Mouse (Mus musculus) heart, embryonic 16.5 days (tissue): ENCODE measurements around the gene Kndc1. TPM values are rescaled to one million over a fixed set of nuclear protein-coding genes. Genes with fewer than 3 reads are reported as not detected.

ENCODE experiments used
- ATAC-seq: fragments of 200-750 bp; cut with Nextera tagmentation; replicated peaks from 2 replicates; pipeline ENCODE4 v1.8.0; 2017; ENCODE audit warnings: moderate number of reproducible peaks; ENCODE audit not compliant: insufficient read depth, low FRiP score; ENCODE audit errors: extremely low read depth
- H3K27ac ChIP-seq: fragments of 300-500 bp; sonication (generic); 2 replicates; pipeline ENCODE4 v1.5.1; 2014; ENCODE audit warnings: mild to moderate bottlenecking, low read length, control low read depth, moderate library complexity
- H3K27me3 ChIP-seq: fragments of 300-500 bp; sonication (generic); 2 replicates; pipeline ENCODE4 v1.6.1; 2014; ENCODE audit warnings: low read length, mixed read lengths; ENCODE audit not compliant: control insufficient read depth, insufficient read depth
- H3K36me3 ChIP-seq: fragments of 300-500 bp; sonication (generic); 2 replicates; pipeline ENCODE4 v1.6.1; 2014; ENCODE audit not compliant: control insufficient read depth, insufficient read depth
- H3K4me1 ChIP-seq: fragments of 300-500 bp; sonication (generic); 2 replicates; pipeline ENCODE4 v1.6.1; 2014; ENCODE audit warnings: low read length, mixed read lengths; ENCODE audit not compliant: control insufficient read depth, insufficient read depth
- H3K4me2 ChIP-seq: fragments of 300-500 bp; sonication (generic); 2 replicates; pipeline ENCODE4 v1.6.1; 2014; ENCODE audit warnings: low read depth, mild to moderate bottlenecking, control low read depth, low read length
- H3K4me3 ChIP-seq: fragments of 300-500 bp; sonication (generic); 2 replicates; pipeline ENCODE4 v1.5.1; 2014; ENCODE audit warnings: mild to moderate bottlenecking, control low read depth, low read length
- H3K9ac ChIP-seq: fragments of 300-500 bp; sonication (generic); 2 replicates; pipeline ENCODE4 v1.6.1; 2014; ENCODE audit warnings: low read length, control low read depth
- H3K9me3 ChIP-seq: fragments of 300-500 bp; sonication (generic); replicated peaks from 2 replicates; pipeline ENCODE4 v1.6.1; 2016; ENCODE audit warnings: low read length; ENCODE audit not compliant: control insufficient read depth
- WGBS: fragments of 180-500 bp; shearing (Covaris S2); extraction: QIAGEN DNeasy Blood & Tissue Kit; methylation state at CpG from one replicate; pipeline ENCODE4 v1.1.7; 2014; 5-methylcytosine and 5-hydroxymethylcytosine counted together
- polyA plus RNA-seq: library from polyadenylated mRNA; unstranded; fragments of >200 nt; fragmentation: Nextera tagmentation; extraction: Ambion mirVana; gene quantifications from 2 replicates; pipeline ENCODE4 v1.2.1, GENCODE M21; 2015

Kndc1 gene
- polyA plus RNA-seq, 1 experiment from 2014 or later: 0.47 TPM

- no peak overlapping the region for H3K4me3 ChIP-seq
- no peak overlapping the region for H3K27ac ChIP-seq
- WGBS: 56% methylated on average over 2 of the region's 2 CpGs
- H3K9ac ChIP-seq: no peak overlapping the region
- H3K9me3 ChIP-seq: no peaks in the 10 kb centered on the region
- no peak overlapping the region for H3K4me2 ChIP-seq
- peaks cover 39% of the 10 kb centered on the region for H3K27me3 ChIP-seq
- H3K36me3 ChIP-seq: no peaks in the 10 kb centered on the region
- H3K4me1 ChIP-seq: no peaks in the 10 kb centered on the region; the same call in 1 of the 2 replicates
- ATAC-seq: no peak
Observed at GRCm38 (mm10) chr7:139898606-139899005, 4.1 kb downstream of the Kndc1 start.

DNA sequence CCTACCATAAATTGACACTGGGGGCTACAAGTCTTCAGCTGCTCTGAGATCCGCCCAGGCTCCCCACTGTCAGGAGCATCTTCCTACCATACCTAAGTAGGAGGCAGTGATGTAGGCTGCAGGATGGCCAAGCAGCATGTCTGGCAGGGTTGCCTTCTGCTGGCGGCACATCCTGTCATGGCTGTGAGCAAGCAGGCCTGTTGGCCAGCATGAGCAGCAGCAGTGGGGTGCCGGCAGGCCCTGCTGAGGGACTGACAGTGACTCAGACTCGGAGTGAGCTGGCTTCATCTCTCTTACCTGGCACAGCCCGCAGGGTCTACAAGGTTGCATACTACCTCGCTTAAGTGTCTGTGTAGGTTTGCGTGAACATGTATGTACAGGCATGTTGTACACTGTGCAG lies 5.0 kb downstream of the Kndc1 start:
- Histone ChIP-seq H3K4me3 (no peak overlapping the region), H3K27me3 (peaks cover 33% of the 10 kb centered on the region), H3K4me2 (no peak overlapping the region), H3K9me3 (no peaks in the 10 kb centered on the region), H3K9ac (no peak overlapping the region), H3K36me3 (no peaks in the 10 kb centered on the region), H3K27ac (no peak overlapping the region), H3K4me1 (no peaks in the 10 kb centered on the region; the same call in 1 of the 2 replicates)
- 69% methylated on average over 7 of the region's 7 CpGs for WGBS
- no peak for ATAC-seq

DNA sequence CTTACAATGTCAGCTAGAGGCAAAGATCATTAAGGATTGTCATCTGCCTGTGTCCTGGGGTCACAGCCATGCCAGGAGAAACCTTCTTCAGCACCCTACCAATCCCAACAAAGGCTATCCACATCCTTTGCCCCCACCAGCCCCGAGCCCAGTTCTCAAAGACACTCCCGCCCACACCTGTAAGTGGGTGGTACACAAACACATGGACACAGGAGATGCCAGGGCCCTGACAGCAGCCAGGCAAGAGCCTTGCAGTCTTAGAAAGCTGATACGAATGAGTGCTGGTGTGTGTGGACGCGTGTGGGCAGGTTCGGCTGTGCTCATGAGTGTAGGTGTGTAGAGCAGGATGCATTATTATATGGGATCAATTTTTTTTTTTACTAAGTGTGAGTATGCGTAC lies 6.0 kb downstream of the Kndc1 start:
- H3K4me2 ChIP-seq: no peak overlapping the region
- no peak overlapping the region for H3K4me3 ChIP-seq
- ATAC-seq: no peak
- H3K9me3 ChIP-seq: no peaks in the 10 kb centered on the region
- H3K27me3 ChIP-seq: peaks cover 26% of the 10 kb centered on the region
- WGBS: 91% methylated on average over 7 of the region's 7 CpGs
- H3K9ac ChIP-seq: no peak overlapping the region
- no peaks in the 10 kb centered on the region for H3K36me3 ChIP-seq
- H3K27ac ChIP-seq: no peak overlapping the region
- H3K4me1 ChIP-seq: no peaks in the 10 kb centered on the region

GRCm38 (mm10) chr7:139900896-139901295 lies 6.4 kb downstream of the Kndc1 start:
- no peaks in the 10 kb centered on the region for H3K9me3 ChIP-seq
- H3K4me3 ChIP-seq: no peak overlapping the region
- no peak overlapping the region for H3K4me2 ChIP-seq
- 70% methylated on average over 6 of the region's 6 CpGs for WGBS
- no peak overlapping the region for H3K27ac ChIP-seq
- H3K4me1 ChIP-seq: no peaks in the 10 kb centered on the region
- H3K27me3 ChIP-seq: peaks cover 22% of the 10 kb centered on the region
- no peak overlapping the region for H3K9ac ChIP-seq
- ATAC-seq: no peak
- no peaks in the 10 kb centered on the region for H3K36me3 ChIP-seq

DNA sequence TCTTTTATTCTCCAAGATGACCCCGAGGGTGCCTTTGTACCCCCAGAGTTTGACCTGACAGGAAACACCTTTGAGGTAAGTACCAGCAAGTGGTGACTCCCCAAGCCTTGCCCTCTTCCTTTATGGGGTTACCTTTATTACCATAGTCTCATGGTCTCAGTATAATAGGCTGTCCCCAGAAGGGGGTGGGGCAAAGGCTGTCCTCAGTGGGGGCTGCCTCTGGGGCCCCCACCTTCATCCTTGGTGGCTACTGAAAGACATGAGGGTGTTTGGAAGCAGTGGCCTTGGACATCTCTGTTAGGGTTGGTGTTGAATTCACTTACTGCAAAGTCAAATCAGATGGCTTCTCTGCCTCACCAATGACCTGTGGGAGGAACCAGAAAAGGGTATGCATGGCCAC lies 7.5 kb downstream of the Kndc1 start:
- Histone ChIP-seq H3K27me3 (peaks cover 16% of the 10 kb centered on the region), H3K9ac (no peak overlapping the region), H3K4me2 (no peak overlapping the region), H3K36me3 (no peaks in the 10 kb centered on the region), H3K9me3 (no peaks in the 10 kb centered on the region), H3K4me3 (no peak overlapping the region), H3K4me1 (no peaks in the 10 kb centered on the region), H3K27ac (no peak overlapping the region)
- 30% methylated on average over 1 of the region's 1 CpGs for WGBS
- no peak for ATAC-seq

DNA sequence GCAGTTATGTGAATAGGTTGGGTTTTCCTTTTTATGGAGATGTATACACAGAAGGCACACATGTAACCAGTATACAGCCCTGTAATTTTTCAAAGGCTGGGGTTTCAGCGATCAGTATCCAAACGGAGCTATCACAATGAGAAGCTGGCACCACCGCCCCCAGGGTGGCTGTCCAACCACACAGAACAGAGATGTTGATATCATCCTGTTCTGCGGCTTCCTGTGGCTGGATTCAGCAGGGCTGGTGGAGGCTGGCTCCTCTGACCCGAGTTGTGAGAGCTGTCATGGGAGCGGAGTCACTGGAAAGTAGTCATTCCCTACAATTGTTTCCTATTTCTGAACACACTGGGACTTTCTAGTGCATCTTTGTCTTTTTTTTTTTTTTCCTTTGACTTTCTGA lies 10.8 kb downstream of the Kndc1 start:
- Histone ChIP-seq H3K9me3 (no peaks in the 10 kb centered on the region), H3K4me2 (no peak overlapping the region), H3K9ac (no peak overlapping the region), H3K27me3 (peaks cover 12% of the 10 kb centered on the region; the same call in 1 of the 2 replicates), H3K27ac (no peak overlapping the region), H3K36me3 (no peaks in the 10 kb centered on the region), H3K4me3 (no peak overlapping the region), H3K4me1 (no peaks in the 10 kb centered on the region)
- ATAC-seq: no peak
- WGBS: 29% methylated on average over 6 of the region's 6 CpGs

DNA sequence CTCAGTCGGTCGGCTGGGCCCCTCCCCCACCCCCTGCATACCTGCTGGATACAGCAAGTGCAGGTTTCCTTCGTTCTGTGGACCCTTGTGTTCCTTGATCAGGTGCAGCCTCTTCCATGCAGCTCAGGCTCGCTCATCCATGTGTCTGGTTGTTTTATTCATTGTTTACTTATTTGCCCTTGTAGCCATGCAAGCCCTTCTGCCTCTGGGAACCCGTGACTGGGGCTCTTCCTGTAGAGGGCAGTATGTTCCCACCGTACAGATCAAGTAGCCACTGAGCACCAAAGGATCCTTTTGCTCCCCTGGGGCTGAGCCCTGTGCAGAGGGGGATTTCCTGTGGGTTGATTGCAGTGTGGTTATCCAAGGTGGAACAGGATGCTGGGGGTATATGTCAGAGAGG lies 11.2 kb downstream of the Kndc1 start:
- WGBS: 4% methylated on average over 6 of the region's 6 CpGs
- no peak overlapping the region for H3K9ac ChIP-seq
- peaks cover 12% of the 10 kb centered on the region; the same call in 1 of the 2 replicates for H3K27me3 ChIP-seq
- H3K9me3 ChIP-seq: no peaks in the 10 kb centered on the region
- ATAC-seq: no peak
- H3K4me1 ChIP-seq: no peaks in the 10 kb centered on the region
- H3K4me3 ChIP-seq: no peak overlapping the region
- no peak overlapping the region for H3K27ac ChIP-seq
- H3K36me3 ChIP-seq: no peaks in the 10 kb centered on the region
- H3K4me2 ChIP-seq: no peak overlapping the region

- H3K9me3 ChIP-seq: no peaks in the 10 kb centered on the region
- WGBS: 70% methylated on average over 5 of the region's 5 CpGs
- H3K9ac ChIP-seq: no peak overlapping the region
- no peaks in the 10 kb centered on the region for H3K4me1 ChIP-seq
- ATAC-seq: no peak; the same call in 1 of the 2 replicates
- H3K27me3 ChIP-seq: peaks cover 18% of the 10 kb centered on the region; the same call in 1 of the 2 replicates
- H3K36me3 ChIP-seq: no peaks in the 10 kb centered on the region
- H3K4me3 ChIP-seq: no peak overlapping the region
- H3K4me2 ChIP-seq: no peak overlapping the region
- H3K27ac ChIP-seq: no peak overlapping the region
Observed at GRCm38 (mm10) chr7:139908176-139908575, 13.7 kb downstream of the Kndc1 start.

GRCm38 (mm10) chr7:139909469-139909868 lies 15.0 kb downstream of the Kndc1 start:
- WGBS: 40% methylated on average over 6 of the region's 6 CpGs
- H3K27ac ChIP-seq: no peak overlapping the region
- no peak for ATAC-seq

More at GRCm38 (mm10) chr7:139909469-139909868, 15.0 kb downstream of the Kndc1 start:
- Histone ChIP-seq H3K36me3 (no peaks in the 10 kb centered on the region), H3K4me1 (no peaks in the 10 kb centered on the region), H3K4me3 (no peak overlapping the region), H3K9me3 (no peaks in the 10 kb centered on the region), H3K9ac (no peak overlapping the region), H3K27me3 (peaks cover 27% of the 10 kb centered on the region), H3K4me2 (no peak overlapping the region)
